Mouse (Mus musculus) mesoderm, embryonic 11.5 days (tissue): ENCODE data around the gene Esp36.
"Not testable (repeated sequence)": the region's sequence is repeated elsewhere in the genome, so short reads cannot be mapped to it uniquely, and the experiment has no call there.

Source experiments
- DNase-seq: peaks from one replicate; pipeline ENCODE4 v3.0.0-alpha.2; 2012; ENCODE audit warnings: low read depth, low spot score

Esp36 gene

DNA sequence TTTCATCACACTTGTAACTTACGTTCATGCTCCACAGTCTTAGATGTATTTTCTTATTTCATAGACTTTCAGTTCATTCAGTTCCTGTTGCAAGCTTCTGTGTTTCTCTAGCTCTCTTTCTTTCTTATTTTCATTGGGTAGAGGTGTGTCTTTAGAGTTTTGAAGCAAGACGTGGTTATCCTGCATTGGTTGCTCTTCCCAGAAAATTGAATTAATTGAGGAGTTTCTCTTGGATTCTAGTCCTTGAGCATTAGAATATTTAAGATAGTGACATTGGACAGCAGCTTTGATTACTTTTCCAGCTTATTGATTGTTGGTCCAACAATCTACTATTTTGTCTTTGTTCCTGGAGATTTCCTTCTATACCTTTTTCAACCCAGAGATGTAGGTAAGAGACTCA lies at the start of gene Esp36:
Gene Esp36 (minus strand): TSS at position 101 of the 400 bp plus-strand sequence.
- no peak for DNase-seq

DNA sequence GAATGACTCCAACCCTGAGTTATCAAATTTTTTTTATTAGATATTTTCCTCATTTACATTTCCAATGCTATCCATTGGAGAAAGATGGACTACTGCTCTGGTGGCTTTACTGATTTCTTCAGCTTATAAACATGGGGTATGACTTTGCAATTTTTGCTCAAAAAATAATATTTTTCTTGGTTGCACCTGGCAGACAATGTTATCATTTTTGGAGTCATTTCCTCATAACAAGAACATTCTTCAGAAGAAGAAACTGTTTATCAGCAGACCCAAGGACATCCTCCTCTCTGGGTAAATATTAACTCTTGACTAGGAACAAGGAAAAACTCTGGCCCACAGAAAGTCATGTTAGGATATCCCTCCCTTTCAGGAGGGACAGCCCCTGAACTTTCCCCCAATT lies 36.2 kb upstream of the Esp36 start:
- DNase-seq, result not testable (repeated sequence)

- DNase-seq, result no peak
These were observed 30.7 kb upstream of the Esp36 start for GRCm38 (mm10) chr17:38450688-38451087.

GRCm38 (mm10) chr17:38406135-38406534 lies 13.8 kb downstream of the Esp36 start:
- DNase-seq, result no peak

- no peak for DNase-seq
These were observed 28.2 kb downstream of the Esp36 start for GRCm38 (mm10) chr17:38391821-38392220.
